Mouse (Mus musculus): ENCODE measurements at regions not wholly inside any gene's neighbourhood (a gene's known extent, or its start where the extent isn't known, plus 50 kb on each side); places are given as distances from the start of the nearest gene placed in this dataset.
"Not testable (repeated sequence)": the region's sequence is repeated elsewhere in the genome, so short reads cannot be mapped to it uniquely, and the experiment has no call there.

DNA sequence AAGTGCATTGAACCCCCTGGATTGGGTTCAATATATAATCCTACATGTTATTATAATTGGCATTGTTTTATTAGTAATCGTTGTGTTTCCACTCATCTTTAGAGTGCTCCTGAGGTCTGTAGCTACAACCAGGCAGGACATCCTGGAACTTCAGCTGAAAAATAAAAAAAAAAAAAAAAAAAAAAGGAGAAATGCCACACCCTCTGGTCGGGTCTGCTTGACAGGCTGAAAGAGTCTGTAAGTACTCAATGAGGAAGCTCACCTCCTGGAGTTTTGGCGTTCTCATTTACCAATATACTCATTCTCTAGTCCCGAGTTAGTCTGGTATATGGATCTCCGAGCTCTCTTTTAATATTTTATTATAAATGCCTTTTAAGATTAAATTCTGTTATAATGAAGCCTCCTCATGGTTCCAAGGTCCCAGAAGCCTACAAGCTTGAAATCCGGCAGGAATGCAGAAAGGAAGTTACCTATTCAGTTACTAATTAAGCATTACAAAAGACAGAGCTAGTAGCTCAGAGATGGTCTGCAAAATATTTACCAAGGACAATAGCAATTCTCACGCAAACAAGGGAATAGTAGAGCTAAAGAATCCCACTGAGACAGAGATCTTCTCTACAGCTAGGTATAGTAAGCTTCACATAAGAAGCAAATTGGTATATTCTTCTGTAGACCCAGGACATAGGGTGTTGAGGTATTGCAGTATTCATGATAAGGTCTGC lies 745.7 kb upstream of the Gm5150 start:
- DNase-seq (ENCODE audit: low read depth, low spot score): no peak

DNA sequence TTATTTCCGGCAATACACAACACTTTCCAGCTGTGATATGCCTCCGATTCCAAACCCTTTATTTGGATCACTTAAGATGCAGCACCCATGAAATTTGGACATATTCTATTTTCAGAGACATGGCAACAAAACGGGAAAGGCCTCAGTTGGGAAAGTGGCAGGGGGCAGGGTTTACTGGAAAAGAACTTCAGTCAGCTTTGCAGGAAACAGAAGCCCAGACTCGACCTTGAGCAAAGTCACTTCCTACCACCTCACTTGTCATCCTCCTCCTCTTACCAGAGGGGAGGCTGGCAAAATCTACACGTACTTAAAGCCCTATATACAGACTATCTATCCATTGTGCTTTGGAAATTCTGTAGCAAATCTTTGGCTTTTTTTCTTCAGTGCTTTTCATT lies 727.7 kb upstream of the Gm5150 start:
- DNase-seq (ENCODE audit: low read depth, low spot score): no peak

DNA sequence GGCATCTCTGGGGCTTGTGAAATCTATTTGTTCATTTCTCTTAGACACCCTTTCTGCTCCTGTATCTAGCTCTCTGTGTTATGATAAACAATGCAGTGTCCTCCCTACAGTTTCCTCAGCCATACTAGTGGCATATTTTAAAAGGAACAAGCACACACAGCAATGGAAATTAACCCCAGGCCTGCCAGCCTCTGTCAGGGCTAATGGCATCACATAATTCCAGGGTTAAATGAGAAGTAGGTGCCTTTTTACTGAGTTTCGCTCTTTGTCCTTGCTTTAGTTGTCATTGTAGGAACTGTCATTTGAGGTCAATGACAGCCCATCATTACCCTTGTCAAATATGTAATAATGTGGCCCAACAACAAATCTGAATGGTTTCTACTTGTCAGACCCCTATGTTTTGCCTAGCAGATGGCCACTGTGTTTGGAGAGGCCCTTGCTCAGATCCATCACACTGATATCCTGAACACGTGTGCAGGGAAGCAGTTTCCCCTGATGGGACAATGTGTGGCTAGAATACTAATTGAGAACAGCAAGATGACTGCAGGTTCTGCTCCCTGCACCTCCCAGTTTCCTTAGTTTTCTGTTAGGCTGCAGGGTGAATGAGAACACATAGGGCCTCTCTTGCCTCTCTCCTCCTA lies 727.2 kb upstream of the Gm5150 start:
- peak; percentile 16 for DNase-seq (ENCODE audit: low read depth, low spot score)

DNA sequence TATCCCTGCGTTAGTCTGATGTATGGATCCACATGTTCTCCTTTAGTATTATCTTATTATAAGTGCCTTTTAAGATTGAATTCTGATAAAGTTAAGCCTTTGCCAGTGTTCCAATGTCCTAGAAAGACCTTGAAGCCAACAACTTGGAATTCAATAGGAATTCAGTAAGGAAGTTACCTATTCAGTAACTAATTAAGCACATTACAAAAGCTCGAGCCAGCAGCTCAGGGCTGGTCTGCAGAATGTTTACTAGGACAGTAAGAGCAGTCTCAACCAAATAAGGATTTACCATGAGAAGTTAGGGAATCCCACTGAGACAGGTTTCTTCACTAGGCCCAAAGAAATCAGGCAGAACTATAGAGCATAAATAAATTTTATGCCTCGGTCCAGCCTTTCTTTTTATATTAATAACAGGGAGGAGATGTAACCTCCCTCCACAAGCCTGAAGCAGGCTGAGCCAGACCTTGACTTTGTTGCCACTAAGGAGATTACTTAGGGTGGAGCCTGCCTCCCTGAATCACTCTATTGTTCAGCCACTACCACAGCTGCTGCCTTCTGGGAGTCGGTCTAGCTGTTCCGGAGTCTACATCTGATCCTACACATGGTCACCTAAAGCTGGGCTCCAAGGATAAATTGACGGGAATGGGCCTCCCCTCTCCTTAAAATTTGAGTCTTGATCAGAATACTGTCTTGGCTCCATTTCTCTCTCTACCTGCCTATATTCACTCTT lies 718.3 kb upstream of the Gm5150 start:
- DNase-seq (ENCODE audit: low read depth, low spot score): not testable (repeated sequence)

DNA sequence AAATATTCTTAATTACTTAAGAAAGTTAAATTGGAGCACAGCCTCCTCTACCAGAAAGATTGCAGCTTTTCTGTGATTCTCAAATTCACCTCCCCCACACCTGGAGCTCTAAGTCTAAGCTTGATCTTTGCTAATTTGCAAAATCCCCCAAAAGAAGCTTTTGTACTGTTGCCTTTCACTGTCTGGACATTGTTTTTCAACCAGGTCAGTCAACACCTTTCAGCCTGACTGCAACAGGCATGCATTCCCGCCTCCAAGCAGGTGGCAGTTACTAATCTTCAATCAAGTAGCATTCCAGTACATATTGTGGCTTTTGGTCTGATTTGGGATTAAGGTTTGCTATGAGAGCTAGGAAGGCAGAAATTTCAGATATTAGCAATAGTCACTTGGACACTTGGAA lies 717.4 kb upstream of the Gm5150 start:
- no peak for DNase-seq (ENCODE audit: low read depth, low spot score)

DNA sequence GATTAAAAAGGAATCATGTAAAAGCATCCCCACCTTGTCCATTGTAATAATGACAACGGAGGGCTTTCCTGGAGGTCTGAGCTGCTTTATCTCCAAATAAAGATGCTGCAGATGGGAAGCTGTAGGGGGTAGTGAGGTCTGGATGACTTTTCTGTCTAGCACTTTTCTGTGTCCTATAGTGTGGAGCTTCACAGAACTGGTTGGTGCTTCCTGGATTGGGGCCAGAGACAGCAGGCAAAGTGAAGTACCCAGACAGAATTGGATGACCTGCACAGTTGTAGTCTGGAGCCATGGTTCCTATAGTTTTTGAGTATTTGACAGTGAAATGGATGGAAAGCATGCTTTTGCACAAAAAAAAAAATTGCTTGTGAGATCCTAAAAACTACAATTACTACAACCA lies 684.7 kb upstream of the Gm5150 start:
- DNase-seq (ENCODE audit: low read depth, low spot score): no peak

DNA sequence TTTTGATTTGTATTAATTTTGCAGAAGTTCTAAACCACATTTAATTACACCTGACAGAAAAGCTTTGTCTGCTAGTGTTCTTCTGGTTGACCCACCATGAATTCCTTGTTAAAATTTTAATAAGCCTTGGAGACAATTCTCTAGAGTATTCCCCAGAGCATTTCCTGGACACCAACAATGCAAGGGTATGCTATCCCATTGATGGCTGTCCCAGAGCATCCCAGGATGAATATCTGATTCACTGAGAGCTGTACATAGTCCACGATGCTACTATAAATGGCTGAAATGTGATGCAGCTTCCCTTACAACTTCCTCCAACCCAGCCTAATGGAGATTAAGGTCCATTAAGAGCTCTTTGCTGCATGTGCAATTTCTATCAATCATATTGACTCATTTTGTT lies 682.7 kb upstream of the Gm5150 start:
- DNase-seq (ENCODE audit: low read depth, low spot score): no peak

DNA sequence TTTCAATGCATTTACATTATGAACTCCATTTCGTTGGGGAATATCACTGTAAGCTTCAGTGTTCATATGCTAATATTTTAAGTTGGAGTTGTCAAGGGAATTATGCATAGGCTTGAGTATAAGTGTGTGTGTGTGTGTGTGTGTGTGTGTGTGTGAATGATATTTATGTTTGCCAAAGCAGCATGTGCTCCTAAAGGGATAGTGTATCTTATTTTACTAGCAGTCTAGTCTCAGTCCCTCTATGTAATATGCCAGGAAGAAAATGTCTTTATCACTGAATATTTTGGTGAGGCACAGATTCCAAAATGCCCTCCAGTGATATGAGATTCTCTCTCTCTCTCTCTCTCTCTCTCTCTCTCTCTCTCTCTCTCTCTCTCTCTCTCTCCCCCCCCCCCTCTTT lies 651.3 kb upstream of the Gm5150 start:
- no peak for DNase-seq (ENCODE audit: low read depth, low spot score)

Data from brain, embryonic 18.5 days (tissue).